Mouse (Mus musculus): ENCODE measurements around the gene Tsc22d4.

GRCm38 (mm10) chr5:137742048-137742447 lies 3.5 kb upstream of the Tsc22d4 start:
- TF ChIP-seq CTCF (IDR thresholded peaks at IDR 0.05; ENCODE audit: insufficient read depth, low read depth, low read length) (no peak), POLR2A (IDR thresholded peaks at IDR 0.05; ENCODE audit: insufficient read depth, low read depth, low read length) (no peak)

Measured in olfactory bulb, adult 2 months (tissue).